Mouse (Mus musculus): ENCODE data around the gene Pde6b. TPM values are rescaled to one million over a fixed set of nuclear protein-coding genes. Genes with fewer than 3 reads are reported as not detected.

Gene Pde6b
- polyA plus RNA-seq, 1 experiment from 2014 or later, result 0.62 TPM

GRCm38 (mm10) chr5:108403453-108403852 lies 15.3 kb downstream of the Pde6b start:
- Histone ChIP-seq H3K4me3 (no peak overlapping the region), H3K4me2 (no peak overlapping the region), H3K9me3 (no peaks in the 10 kb centered on the region), H3K27ac (no peak overlapping the region), H3K4me1 (no peaks in the 10 kb centered on the region), H3K9ac (no peak overlapping the region), H3K36me3 (no peaks in the 10 kb centered on the region), H3K27me3 (no peaks in the 10 kb centered on the region)
- 73% methylated on average over 4 of the region's 4 CpGs for WGBS
- ATAC-seq (ENCODE audit: insufficient number of reproducible peaks, insufficient read depth, low FRiP score, low TSS enrichment, low read depth), result no peak

DNA sequence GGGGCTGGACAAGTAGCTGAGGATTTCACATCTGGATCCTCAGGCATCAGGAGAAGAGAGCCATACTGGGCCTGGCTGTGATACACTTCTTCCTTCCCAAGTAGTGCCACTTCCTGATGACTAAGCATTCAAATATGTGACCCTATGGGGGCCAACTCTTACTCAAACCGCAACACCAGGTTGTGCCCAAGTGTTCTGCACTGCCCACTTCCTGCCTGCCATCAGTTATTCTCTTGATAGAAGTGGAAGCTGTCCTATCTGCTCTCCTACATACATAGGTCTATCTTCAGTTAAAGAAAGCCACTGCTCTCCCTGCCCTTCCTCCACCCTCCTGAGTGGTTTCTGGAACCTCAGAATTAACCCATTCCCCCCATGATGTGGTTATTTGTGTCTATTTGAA lies 17.3 kb downstream of the Pde6b start:
- Histone ChIP-seq H3K36me3 (no peaks in the 10 kb centered on the region), H3K4me1 (no peaks in the 10 kb centered on the region), H3K27me3 (no peaks in the 10 kb centered on the region), H3K9me3 (no peaks in the 10 kb centered on the region), H3K9ac (no peak overlapping the region), H3K27ac (no peak overlapping the region), H3K4me3 (no peak overlapping the region), H3K4me2 (no peak overlapping the region)
- no peak for ATAC-seq (ENCODE audit: insufficient number of reproducible peaks, insufficient read depth, low FRiP score, low TSS enrichment, low read depth)
- WGBS, result 52% methylated on average over 1 of the region's 1 CpGs

- Histone ChIP-seq H3K4me2 (no peak overlapping the region), H3K27me3 (no peaks in the 10 kb centered on the region), H3K36me3 (no peaks in the 10 kb centered on the region), H3K27ac (no peak overlapping the region), H3K9ac (no peak overlapping the region), H3K9me3 (no peaks in the 10 kb centered on the region), H3K4me3 (no peak overlapping the region), H3K4me1 (no peaks in the 10 kb centered on the region)
- WGBS, result 79% methylated on average over 2 of the region's 2 CpGs
- ATAC-seq (ENCODE audit: insufficient number of reproducible peaks, insufficient read depth, low FRiP score, low TSS enrichment, low read depth), result no peak
These were observed 18.8 kb downstream of the Pde6b start for GRCm38 (mm10) chr5:108406977-108407376.

DNA sequence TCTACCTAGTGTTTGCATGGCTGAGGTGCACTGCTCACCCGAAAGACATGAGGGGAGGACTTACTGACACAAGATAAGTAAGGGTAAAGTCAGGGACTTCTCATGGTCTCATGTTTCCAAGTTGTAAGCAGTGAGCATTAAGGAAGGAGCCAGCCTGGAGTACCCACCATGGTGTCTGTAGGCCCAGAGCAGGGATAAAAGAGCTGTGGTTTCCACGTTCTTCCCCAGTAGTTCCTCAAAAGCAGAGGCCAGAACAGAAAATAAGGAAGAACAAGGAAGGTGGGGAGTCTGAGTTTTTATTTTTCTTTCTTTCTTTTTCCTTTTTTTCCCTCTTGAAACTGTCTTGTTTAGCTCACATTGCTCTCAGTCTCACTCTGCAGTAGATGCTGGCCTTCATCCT lies 26.5 kb downstream of the Pde6b start:
- Histone ChIP-seq H3K4me3 (no peak overlapping the region), H3K36me3 (no peaks in the 10 kb centered on the region), H3K27me3 (no peaks in the 10 kb centered on the region), H3K27ac (no peak overlapping the region), H3K4me2 (no peak overlapping the region), H3K4me1 (no peaks in the 10 kb centered on the region), H3K9ac (no peak overlapping the region), H3K9me3 (no peaks in the 10 kb centered on the region)
- no peak for ATAC-seq (ENCODE audit: insufficient number of reproducible peaks, insufficient read depth, low FRiP score, low TSS enrichment, low read depth)
- 70% methylated on average over 2 of the region's 2 CpGs for WGBS

GRCm38 (mm10) chr5:108422741-108423140 lies 34.5 kb downstream of the Pde6b start:
- WGBS, result 78% methylated on average over 3 of the region's 3 CpGs
- no peak overlapping the region for H3K4me2 ChIP-seq
- no peaks in the 10 kb centered on the region for H3K9me3 ChIP-seq
- H3K36me3 ChIP-seq, result no peaks in the 10 kb centered on the region
- H3K27me3 ChIP-seq, result no peaks in the 10 kb centered on the region
- no peak overlapping the region for H3K4me3 ChIP-seq
- H3K4me1 ChIP-seq, result no peaks in the 10 kb centered on the region
- H3K9ac ChIP-seq, result no peak overlapping the region
- no peak overlapping the region for H3K27ac ChIP-seq
- ATAC-seq (ENCODE audit: insufficient number of reproducible peaks, insufficient read depth, low FRiP score, low TSS enrichment, low read depth), result no peak

DNA sequence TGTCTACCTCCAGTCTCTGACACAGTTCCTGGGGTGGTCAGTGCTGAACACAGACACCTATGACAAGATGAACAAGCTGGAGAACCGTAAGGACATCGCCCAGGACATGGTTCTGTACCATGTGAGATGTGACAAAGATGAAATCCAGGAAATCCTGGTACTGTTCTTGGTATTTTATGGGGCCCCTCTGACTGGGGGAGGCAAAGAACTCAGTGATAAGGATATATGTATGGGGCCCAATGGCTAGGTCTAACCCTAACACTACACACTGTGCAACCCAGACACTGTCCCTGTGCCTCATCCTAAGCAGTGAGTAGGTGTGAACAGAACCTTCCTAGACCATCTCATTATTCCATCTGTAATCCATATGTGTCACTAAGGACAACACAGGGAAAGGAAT lies 35.2 kb downstream of the Pde6b start:
- no peak overlapping the region for H3K4me3 ChIP-seq

GRCm38 (mm10) chr5:108427186-108427585 lies 39.0 kb downstream of the Pde6b start:
- 60% methylated on average over 1 of the region's 1 CpGs for WGBS

More for the DNA sequence above, 35.2 kb downstream of the Pde6b start:
- Histone ChIP-seq H3K9ac (no peak overlapping the region), H3K4me2 (no peak overlapping the region), H3K27ac (no peak overlapping the region), H3K9me3 (no peaks in the 10 kb centered on the region), H3K27me3 (no peaks in the 10 kb centered on the region), H3K4me1 (no peaks in the 10 kb centered on the region), H3K36me3 (no peaks in the 10 kb centered on the region)
- no peak for ATAC-seq (ENCODE audit: insufficient number of reproducible peaks, insufficient read depth, low FRiP score, low TSS enrichment, low read depth)
- 79% methylated on average over 2 of the region's 2 CpGs for WGBS

GRCm38 (mm10) chr5:108431196-108431595 lies 43.0 kb downstream of the Pde6b start:
- no peak overlapping the region for H3K27ac ChIP-seq
- no peaks in the 10 kb centered on the region for H3K27me3 ChIP-seq
- no peak overlapping the region for H3K9ac ChIP-seq
- no peaks in the 10 kb centered on the region for H3K9me3 ChIP-seq
- H3K4me1 ChIP-seq, result peaks cover 11% of the 10 kb centered on the region
- 87% methylated on average over 6 of the region's 6 CpGs for WGBS
- no peak overlapping the region for H3K4me3 ChIP-seq
- H3K36me3 ChIP-seq, result peaks cover 29% of the 10 kb centered on the region
- no peak for ATAC-seq (ENCODE audit: insufficient number of reproducible peaks, insufficient read depth, low FRiP score, low TSS enrichment, low read depth)
- H3K4me2 ChIP-seq, result no peak overlapping the region

More at GRCm38 (mm10) chr5:108427186-108427585, 39.0 kb downstream of the Pde6b start:
- Histone ChIP-seq H3K36me3 (peaks cover 23% of the 10 kb centered on the region), H3K27ac (no peak overlapping the region), H3K9ac (no peak overlapping the region), H3K4me2 (no peak overlapping the region), H3K27me3 (no peaks in the 10 kb centered on the region), H3K4me1 (no peaks in the 10 kb centered on the region), H3K4me3 (no peak overlapping the region), H3K9me3 (no peaks in the 10 kb centered on the region)
- peak; percentile 48; the same call in 1 of the 2 replicates for ATAC-seq (ENCODE audit: insufficient number of reproducible peaks, insufficient read depth, low FRiP score, low TSS enrichment, low read depth)

GRCm38 (mm10) chr5:108433804-108434587 lies 45.8 kb downstream of the Pde6b start, which contains the start of gene Atp5k:
Atp5k (minus strand) TSS chr5:108434448.
- Histone ChIP-seq H3K4me2 (peak within 1 kb of the TSS; percentile 86), H3K4me3 (peak within 1 kb of the TSS; percentile 88), H3K4me1 (peaks cover 11% of the 10 kb centered on the region), H3K9ac (peak within 1 kb of the TSS; percentile 92), H3K27ac (no peak within 1 kb of the TSS), H3K9me3 (no peaks in the 10 kb centered on the region), H3K36me3 (peaks cover 29% of the 10 kb centered on the region), H3K27me3 (no peaks in the 10 kb centered on the region; the same call in 1 of the 2 replicates)
- ATAC-seq (ENCODE audit: insufficient number of reproducible peaks, insufficient read depth, low FRiP score, low TSS enrichment, low read depth), result peak; percentile 81
- WGBS, result 1% methylated on average over 42 of the region's 42 CpGs

DNA sequence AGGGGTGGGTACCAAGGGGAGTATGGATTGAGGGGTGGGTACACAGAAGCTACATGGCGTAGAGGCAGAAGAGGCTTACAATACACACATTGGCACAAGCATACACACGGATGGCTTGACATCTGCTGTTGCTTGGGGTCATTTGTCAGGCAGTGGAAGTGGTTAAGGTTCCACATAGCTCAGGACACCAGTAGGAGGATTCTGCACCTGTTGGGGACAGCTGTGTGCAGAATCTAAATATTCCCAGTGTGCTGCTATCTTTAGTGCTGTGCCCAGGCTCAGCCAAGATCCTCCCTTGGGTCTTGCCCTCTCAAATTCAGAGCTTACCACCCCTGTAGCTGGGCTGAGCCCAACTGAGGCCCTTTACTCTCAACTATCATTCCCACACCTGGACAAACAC lies 47.9 kb downstream of the Pde6b start:
- Histone ChIP-seq H3K4me2 (no peak overlapping the region), H3K9ac (peak overlapping the region; percentile 17; the same call in 1 of the 2 replicates), H3K9me3 (no peaks in the 10 kb centered on the region), H3K27me3 (no peaks in the 10 kb centered on the region; the same call in 1 of the 2 replicates), H3K36me3 (peaks cover 15% of the 10 kb centered on the region), H3K4me1 (peaks cover 11% of the 10 kb centered on the region), H3K27ac (no peak overlapping the region), H3K4me3 (no peak overlapping the region)
- WGBS, result 73% methylated on average over 2 of the region's 2 CpGs
- no peak for ATAC-seq (ENCODE audit: insufficient number of reproducible peaks, insufficient read depth, low FRiP score, low TSS enrichment, low read depth)

GRCm38 (mm10) chr5:108446973-108447372 lies 58.8 kb downstream of the Pde6b start:
- Histone ChIP-seq H3K9me3 (no peaks in the 10 kb centered on the region), H3K27me3 (peaks cover 34% of the 10 kb centered on the region), H3K4me2 (no peak overlapping the region), H3K4me3 (no peak overlapping the region), H3K9ac (no peak overlapping the region), H3K4me1 (peaks cover 8% of the 10 kb centered on the region; the same call in 1 of the 2 replicates), H3K36me3 (no peaks in the 10 kb centered on the region), H3K27ac (no peak overlapping the region)
- WGBS, result 81% methylated on average over 3 of the region's 3 CpGs
- ATAC-seq (ENCODE audit: insufficient number of reproducible peaks, insufficient read depth, low FRiP score, low TSS enrichment, low read depth), result no peak

GRCm38 (mm10) chr5:108447857-108448256 lies 59.7 kb downstream of the Pde6b start:
- peaks cover 8% of the 10 kb centered on the region; the same call in 1 of the 2 replicates for H3K4me1 ChIP-seq
- WGBS, result 84% methylated on average over 7 of the region's 7 CpGs
- H3K4me2 ChIP-seq, result peak overlapping the region; percentile 69; the same call in 1 of the 2 replicates
- H3K27me3 ChIP-seq, result peaks cover 34% of the 10 kb centered on the region
- no peak overlapping the region for H3K4me3 ChIP-seq
- H3K27ac ChIP-seq, result no peak overlapping the region
- no peaks in the 10 kb centered on the region for H3K9me3 ChIP-seq
- H3K9ac ChIP-seq, result no peak overlapping the region
- ATAC-seq (ENCODE audit: insufficient number of reproducible peaks, insufficient read depth, low FRiP score, low TSS enrichment, low read depth), result no peak
- H3K36me3 ChIP-seq, result no peaks in the 10 kb centered on the region

All from embryonic facial prominence, embryonic 13.5 days (tissue).